Mouse (Mus musculus): Measurements from ENCODE around the gene Prss2. TPM values are rescaled to one million over a fixed set of nuclear protein-coding genes. Genes with fewer than 3 reads are reported as not detected.
"Not testable (repeated sequence)": the region's sequence is repeated elsewhere in the genome, so short reads cannot be mapped to it uniquely, and the experiment has no call there.

Gene Prss2
- 1 to 10 TPM; 1.9 to 3.1 TPM for polyA plus RNA-seq (2017; shearing (Covaris generic))

DNA sequence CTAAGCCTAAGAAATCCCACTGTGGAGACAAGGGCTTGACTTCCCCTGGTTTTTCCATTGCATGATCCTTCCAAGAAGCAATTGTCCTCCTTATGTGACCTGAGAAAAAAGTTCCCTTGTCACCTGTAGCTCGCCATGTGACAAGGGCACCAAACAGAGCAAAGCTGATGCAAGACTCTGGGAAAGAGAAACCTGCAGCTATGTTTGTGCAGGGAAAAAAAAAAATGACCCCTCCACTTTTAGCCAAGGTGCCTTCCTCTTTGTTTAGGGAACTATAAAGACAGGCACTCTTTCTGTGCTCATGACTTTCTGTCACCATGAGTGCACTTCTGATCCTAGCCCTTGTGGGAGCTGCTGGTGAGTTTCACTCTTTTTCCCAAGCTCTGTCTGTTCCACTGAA is at the start of gene Prss2:
Gene Prss2 (plus strand): TSS at position 301 of the 400 bp plus-strand sequence.
- no peak for ATAC-seq

- ATAC-seq, result no peak
Observed at GRCm38 (mm10) chr6:41499374-41499773, 22.2 kb upstream of the Prss2 start.

GRCm38 (mm10) chr6:41504915-41505314 is 16.7 kb upstream of the Prss2 start:
- ATAC-seq, result peak; percentile 54

DNA sequence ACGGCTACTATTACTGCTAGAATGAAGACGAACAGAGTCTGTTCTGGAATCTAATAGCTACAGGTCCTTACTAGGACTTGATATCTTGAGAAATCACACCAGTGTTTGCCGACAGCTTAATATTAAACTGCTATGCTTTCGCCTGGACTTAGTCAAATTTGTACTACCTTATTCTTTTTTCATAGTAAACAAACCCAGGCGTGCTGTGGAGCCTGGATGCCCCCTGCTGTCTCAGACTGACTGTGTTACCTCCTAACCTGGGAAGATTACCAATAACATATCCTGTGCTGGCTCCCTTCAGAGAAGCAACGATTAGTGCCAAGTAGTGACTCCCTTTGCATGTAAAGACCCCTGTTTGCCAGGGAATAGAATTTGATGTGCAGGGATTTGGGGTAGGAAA is 16.3 kb upstream of the Prss2 start:
- ATAC-seq, result peak; percentile 59

GRCm38 (mm10) chr6:41518017-41518524 is 3.5 kb upstream of the Prss2 start:
- no peak for ATAC-seq

DNA sequence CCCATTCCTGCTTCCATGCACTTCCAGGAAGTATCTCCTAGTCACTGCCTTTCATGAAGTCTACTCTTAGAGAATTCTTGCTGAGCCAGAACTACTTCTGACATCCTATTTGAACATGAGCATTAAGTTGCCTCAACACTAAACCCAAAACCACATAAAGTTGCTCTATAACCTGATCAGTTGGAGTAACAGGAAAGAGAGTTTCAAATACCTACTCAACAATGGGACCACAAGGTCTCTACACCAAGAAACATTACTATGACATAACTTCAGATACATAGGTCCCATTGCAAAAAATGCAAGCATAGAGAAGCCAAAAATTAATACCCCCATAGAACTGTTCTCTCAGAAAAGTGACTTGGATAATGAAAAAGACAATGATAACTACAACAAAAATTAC is 4.9 kb downstream of the Prss2 start:
- no peak for ATAC-seq

DNA sequence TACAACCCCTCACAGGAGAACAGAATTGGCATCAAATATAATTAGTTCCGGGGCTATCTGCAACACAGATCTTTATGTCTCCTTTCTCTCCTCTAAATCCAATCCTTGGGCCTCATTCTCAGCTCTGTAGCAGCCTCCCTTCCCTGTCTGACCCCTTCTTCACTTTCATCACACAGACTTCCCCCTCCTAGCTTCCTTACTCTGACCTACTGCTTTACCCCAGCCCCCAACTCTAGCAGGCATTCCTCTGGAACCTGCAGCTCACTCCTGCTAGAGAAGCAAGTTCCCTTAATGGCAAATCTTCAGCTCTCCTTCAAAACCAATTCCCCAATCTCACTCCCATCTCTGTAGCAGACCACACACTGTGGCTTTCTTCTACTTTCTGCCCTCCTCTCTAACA is 5.8 kb downstream of the Prss2 start:
- ATAC-seq, result no peak

GRCm38 (mm10) chr6:41529987-41530386 is 8.4 kb downstream of the Prss2 start:
- not testable (repeated sequence) for ATAC-seq

DNA sequence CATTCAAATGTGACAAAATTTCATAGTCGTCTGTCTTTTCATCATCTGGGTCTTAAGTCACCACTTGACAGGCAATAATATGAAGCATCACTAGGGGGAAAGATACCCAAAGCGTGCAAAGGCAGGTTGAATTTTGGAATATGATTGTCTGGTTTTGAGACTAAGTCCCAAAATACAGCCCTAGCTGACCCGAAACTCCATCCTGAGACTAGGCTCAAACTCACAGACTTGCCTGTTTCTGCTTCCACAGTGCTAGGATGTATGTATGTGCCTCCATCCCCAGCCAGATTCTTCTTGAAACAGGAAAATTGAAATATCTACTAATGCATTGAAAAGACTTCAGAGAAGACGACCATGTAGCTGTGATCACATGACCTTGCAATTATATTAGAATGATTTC is 10.6 kb downstream of the Prss2 start:
- ATAC-seq, result peak; percentile 14

DNA sequence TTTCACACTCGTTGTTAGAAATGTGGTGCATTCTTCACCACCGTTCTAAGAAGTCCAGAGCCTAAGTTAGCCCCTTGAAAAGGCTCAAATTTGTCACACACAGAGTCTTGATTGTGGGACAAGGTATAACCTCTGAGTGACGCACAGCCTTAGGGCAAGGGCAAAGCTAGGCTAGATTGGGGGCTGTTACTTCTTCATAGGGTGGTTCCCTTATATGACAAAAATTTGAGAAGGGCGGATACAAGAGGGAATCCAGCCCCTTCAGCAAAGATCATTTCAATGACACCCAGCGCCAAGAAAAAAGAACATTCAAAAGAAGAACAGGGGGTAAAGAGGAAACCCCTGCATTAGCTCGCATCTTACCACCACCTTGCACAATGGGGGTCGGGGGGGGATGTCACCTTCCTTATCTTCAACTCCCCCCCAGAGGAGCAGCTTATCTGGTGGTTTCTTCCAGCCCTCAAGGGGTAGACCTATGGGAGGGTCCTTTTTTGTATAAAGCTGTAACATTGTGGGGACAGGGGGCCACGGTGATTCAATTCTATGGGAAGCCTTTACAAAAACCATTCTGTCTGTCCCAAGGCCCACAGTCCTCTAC is 11.2 kb downstream of the Prss2 start:
- ATAC-seq, result peak; percentile 73

DNA sequence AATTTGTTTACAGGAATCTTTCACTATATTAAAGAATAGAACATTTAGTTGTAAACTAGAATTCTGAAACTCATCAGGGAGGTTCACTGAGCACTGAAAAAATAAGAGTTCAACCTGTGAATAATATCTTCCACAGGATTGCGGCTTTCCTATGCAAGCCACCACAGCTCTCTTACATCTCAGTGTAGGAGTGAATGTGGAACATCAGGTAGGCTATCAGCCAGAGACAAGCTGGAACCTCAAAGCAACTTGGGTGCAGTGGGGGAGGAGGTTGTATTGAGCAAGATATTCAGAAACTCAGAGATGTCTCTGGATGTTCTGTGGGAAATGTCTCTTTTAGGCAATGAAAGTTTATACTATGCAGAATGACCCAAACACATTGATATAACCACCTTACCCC is 15.8 kb downstream of the Prss2 start:
- no peak for ATAC-seq

DNA sequence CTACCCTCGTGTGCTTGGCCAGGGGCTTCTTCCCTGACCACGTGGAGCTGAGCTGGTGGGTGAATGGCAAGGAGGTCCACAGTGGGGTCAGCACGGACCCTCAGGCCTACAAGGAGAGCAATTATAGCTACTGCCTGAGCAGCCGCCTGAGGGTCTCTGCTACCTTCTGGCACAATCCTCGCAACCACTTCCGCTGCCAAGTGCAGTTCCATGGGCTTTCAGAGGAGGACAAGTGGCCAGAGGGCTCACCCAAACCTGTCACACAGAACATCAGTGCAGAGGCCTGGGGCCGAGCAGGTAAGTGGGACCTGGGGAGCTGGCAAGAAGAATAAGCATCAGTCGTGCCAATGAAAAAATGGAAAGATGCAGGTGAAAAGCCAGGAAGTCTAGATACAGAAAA is 16.7 kb downstream of the Prss2 start:
- not testable (repeated sequence) for ATAC-seq

GRCm38 (mm10) chr6:41540746-41541145 is 19.2 kb downstream of the Prss2 start:
- ATAC-seq, result no peak

DNA sequence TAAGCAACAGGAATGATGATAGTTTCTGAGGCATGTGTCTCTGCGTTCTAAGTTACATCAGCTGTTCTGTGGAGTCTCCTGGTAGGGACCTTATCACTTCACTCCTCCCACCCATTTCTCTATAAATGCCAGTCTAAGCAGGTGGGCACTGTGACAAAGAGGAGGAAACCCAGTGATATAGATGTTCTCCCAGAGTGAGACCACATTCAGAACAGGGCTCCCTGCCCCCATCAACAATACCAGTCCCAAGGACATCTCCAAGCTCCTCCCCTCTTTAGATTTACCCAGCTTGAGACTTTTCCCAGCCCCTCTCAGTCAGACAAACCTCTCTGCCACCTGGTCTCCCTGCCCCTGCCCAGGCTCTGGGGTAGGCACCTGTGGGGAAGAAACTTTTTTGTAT is 20.2 kb downstream of the Prss2 start:
- ATAC-seq, result peak; percentile 16

DNA sequence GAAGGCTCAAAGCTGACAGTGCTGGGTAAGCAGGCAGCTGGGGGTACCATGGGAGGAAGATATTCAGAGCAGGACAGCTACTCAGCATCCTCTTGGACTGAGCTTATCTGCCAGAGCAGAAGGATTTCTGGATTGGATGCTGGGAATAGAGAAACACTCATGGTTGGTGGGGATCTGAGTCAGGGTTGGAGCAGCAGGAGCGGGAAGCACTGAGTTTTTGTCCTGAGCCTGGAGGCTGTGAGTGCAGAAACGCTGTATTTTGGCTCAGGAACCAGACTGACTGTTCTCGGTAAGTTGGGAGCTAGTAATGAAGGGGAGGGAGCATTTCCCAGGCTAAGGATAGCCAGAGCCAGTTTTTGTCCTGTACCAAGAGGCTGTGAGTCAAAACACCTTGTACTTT is 21.4 kb downstream of the Prss2 start:
- ATAC-seq, result no peak

- no peak for ATAC-seq
Observed at GRCm38 (mm10) chr6:41543411-41544050, 21.9 kb downstream of the Prss2 start.

DNA sequence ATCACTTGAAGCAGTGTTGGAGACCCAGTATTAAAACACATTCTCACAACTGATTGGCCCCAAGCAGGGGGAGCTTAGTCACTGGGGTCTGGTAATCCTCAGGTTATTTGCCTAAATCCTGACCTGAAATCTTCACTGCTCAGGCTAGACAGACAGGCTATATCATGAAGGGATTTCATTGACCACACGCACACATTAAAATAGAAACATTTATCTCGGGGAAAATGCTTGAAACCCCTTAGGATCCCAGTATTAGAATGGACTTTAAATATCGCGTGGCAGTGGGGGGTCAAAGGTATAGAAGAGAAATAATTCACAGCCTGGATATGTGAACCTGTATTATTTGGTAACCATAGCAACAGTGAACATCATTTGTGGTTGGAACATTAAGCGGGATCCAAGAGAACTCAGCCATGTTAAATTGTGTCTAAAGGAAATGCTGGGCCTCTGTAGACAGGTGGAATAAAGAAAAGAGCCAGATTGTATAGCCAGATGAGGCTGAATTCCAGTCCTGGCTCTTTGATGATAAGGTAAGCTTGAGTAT is 22.9 kb downstream of the Prss2 start:
- peak; percentile 58 for ATAC-seq

GRCm38 (mm10) chr6:41545266-41545665 is 23.7 kb downstream of the Prss2 start:
- no peak for ATAC-seq

DNA sequence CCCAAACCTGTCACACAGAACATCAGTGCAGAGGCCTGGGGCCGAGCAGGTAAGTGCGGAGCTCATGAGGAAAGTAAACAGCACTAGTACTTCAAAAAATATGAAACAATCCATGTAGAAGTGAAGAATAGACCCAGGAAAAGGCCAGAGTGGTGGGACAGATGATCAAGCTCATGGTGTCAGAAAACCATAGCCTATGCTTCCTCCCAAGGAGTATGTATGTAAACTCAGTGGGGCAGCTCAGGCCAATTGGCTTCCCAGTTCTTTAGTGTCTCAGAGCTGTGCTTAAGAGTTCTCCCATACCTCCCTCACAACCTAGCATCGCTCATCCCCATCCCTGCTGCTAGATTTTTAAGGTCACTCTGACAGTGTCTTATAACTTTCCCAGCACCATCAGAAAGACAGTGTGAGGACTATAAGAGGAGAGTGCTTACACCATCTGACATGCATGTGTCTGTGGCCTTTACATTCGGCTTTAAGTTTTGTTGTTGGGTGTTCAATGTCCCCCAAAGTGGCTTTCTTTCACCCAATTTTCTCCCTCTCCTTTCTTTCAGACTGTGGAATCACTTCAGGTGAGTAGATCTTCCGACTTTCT is 25.6 kb downstream of the Prss2 start:
- ATAC-seq, result no peak

GRCm38 (mm10) chr6:41548286-41548685 is 26.7 kb downstream of the Prss2 start:
- no peak for ATAC-seq

GRCm38 (mm10) chr6:41553356-41554010 is 31.9 kb downstream of the Prss2 start:
- peak; percentile 33 for ATAC-seq

- peak; percentile 74 for ATAC-seq
Observed at GRCm38 (mm10) chr6:41554295-41555169, 32.9 kb downstream of the Prss2 start.

All from activated CD4-positive, CD25-positive, alpha-beta regulatory T cell, adult 4 months (primary cell).